Mouse (Mus musculus): ENCODE data around the gene Numb. TPM values are rescaled to one million over a fixed set of nuclear protein-coding genes. Genes with fewer than 3 reads are reported as not detected.

Numb gene
- polyA plus RNA-seq, 1 experiment: 24.5 TPM

- H3K4me1 ChIP-seq (ENCODE audit: control insufficient read depth, insufficient read depth, low read length): peaks cover 7% of the 10 kb centered on the region
- TF ChIP-seq CTCF (IDR thresholded peaks at IDR 0.05; ENCODE audit: control insufficient read depth, insufficient read depth, insufficient replicate concordance, low read depth, low read length): no peak
- TF ChIP-seq POLR2A (IDR thresholded peaks at IDR 0.05; ENCODE audit: control insufficient read depth, low read depth, low read length): no peak
- H3K4me3 ChIP-seq (ENCODE audit: control insufficient read depth, low read depth, low read length): no peak overlapping the region
- H3K27ac ChIP-seq (ENCODE audit: control insufficient read depth, insufficient read depth, low read depth, low read length): no peak overlapping the region
- H3K27me3 ChIP-seq (ENCODE audit: control insufficient read depth, insufficient read depth, low read length): no peaks in the 10 kb centered on the region
- no peaks in the 10 kb centered on the region for H3K36me3 ChIP-seq (ENCODE audit: control insufficient read depth, insufficient read depth, low read length)
These were observed 1.2 kb upstream of the Numb start for GRCm38 (mm10) chr12:83922724-83923485.

- TF ChIP-seq POLR2A (IDR thresholded peaks at IDR 0.05; ENCODE audit: control insufficient read depth, low read depth, low read length): no peak
- Histone ChIP-seq H3K27ac (ENCODE audit: control insufficient read depth, insufficient read depth, low read depth, low read length) (peak overlapping the region; percentile 89), H3K36me3 (ENCODE audit: control insufficient read depth, insufficient read depth, low read length) (no peaks in the 10 kb centered on the region), H3K27me3 (ENCODE audit: control insufficient read depth, insufficient read depth, low read length) (no peaks in the 10 kb centered on the region), H3K4me3 (ENCODE audit: control insufficient read depth, low read depth, low read length) (peak overlapping the region; percentile 98), H3K4me1 (ENCODE audit: control insufficient read depth, insufficient read depth, low read length) (peaks cover 7% of the 10 kb centered on the region)
These were observed 853 bp downstream of the Numb start for GRCm38 (mm10) chr12:83920721-83921441.

- TF ChIP-seq POLR2A (IDR thresholded peaks at IDR 0.05; ENCODE audit: control insufficient read depth, low read depth, low read length): no peak
- no peak for TF ChIP-seq CTCF (IDR thresholded peaks at IDR 0.05; ENCODE audit: control insufficient read depth, insufficient read depth, insufficient replicate concordance, low read depth, low read length)
- Histone ChIP-seq H3K27ac (ENCODE audit: control insufficient read depth, insufficient read depth, low read depth, low read length) (no peak overlapping the region), H3K4me1 (ENCODE audit: control insufficient read depth, insufficient read depth, low read length) (peaks cover 7% of the 10 kb centered on the region), H3K4me3 (ENCODE audit: control insufficient read depth, low read depth, low read length) (no peak overlapping the region), H3K27me3 (ENCODE audit: control insufficient read depth, insufficient read depth, low read length) (no peaks in the 10 kb centered on the region), H3K36me3 (ENCODE audit: control insufficient read depth, insufficient read depth, low read length) (no peaks in the 10 kb centered on the region)
These were observed 4.8 kb downstream of the Numb start for GRCm38 (mm10) chr12:83916884-83917283.

GRCm38 (mm10) chr12:83914797-83915196 lies 6.9 kb downstream of the Numb start:
- Histone ChIP-seq H3K4me1 (ENCODE audit: control insufficient read depth, insufficient read depth, low read length) (no peaks in the 10 kb centered on the region), H3K4me3 (ENCODE audit: control insufficient read depth, low read depth, low read length) (no peak overlapping the region), H3K27ac (ENCODE audit: control insufficient read depth, insufficient read depth, low read depth, low read length) (no peak overlapping the region), H3K36me3 (ENCODE audit: control insufficient read depth, insufficient read depth, low read length) (no peaks in the 10 kb centered on the region), H3K27me3 (ENCODE audit: control insufficient read depth, insufficient read depth, low read length) (no peaks in the 10 kb centered on the region)
- TF ChIP-seq POLR2A (IDR thresholded peaks at IDR 0.05; ENCODE audit: control insufficient read depth, low read depth, low read length) (no peak), CTCF (IDR thresholded peaks at IDR 0.05; ENCODE audit: control insufficient read depth, insufficient read depth, insufficient replicate concordance, low read depth, low read length) (no peak)

- TF ChIP-seq POLR2A (IDR thresholded peaks at IDR 0.05; ENCODE audit: control insufficient read depth, low read depth, low read length) (no peak), CTCF (IDR thresholded peaks at IDR 0.05; ENCODE audit: control insufficient read depth, insufficient read depth, insufficient replicate concordance, low read depth, low read length) (no peak)
- no peak overlapping the region for H3K27ac ChIP-seq (ENCODE audit: control insufficient read depth, insufficient read depth, low read depth, low read length)
- H3K27me3 ChIP-seq (ENCODE audit: control insufficient read depth, insufficient read depth, low read length): no peaks in the 10 kb centered on the region
- H3K4me3 ChIP-seq (ENCODE audit: control insufficient read depth, low read depth, low read length): no peak overlapping the region
- no peaks in the 10 kb centered on the region for H3K4me1 ChIP-seq (ENCODE audit: control insufficient read depth, insufficient read depth, low read length)
- no peaks in the 10 kb centered on the region for H3K36me3 ChIP-seq (ENCODE audit: control insufficient read depth, insufficient read depth, low read length)
These were observed 7.5 kb downstream of the Numb start for GRCm38 (mm10) chr12:83914202-83914740.

GRCm38 (mm10) chr12:83910451-83910850 lies 11.3 kb downstream of the Numb start:
- no peak overlapping the region for H3K4me3 ChIP-seq (ENCODE audit: control insufficient read depth, low read depth, low read length)
- no peak for TF ChIP-seq POLR2A (IDR thresholded peaks at IDR 0.05; ENCODE audit: control insufficient read depth, low read depth, low read length)
- TF ChIP-seq CTCF (IDR thresholded peaks at IDR 0.05; ENCODE audit: control insufficient read depth, insufficient read depth, insufficient replicate concordance, low read depth, low read length): no peak
- no peaks in the 10 kb centered on the region for H3K27me3 ChIP-seq (ENCODE audit: control insufficient read depth, insufficient read depth, low read length)
- no peak overlapping the region for H3K27ac ChIP-seq (ENCODE audit: control insufficient read depth, insufficient read depth, low read depth, low read length)
- H3K4me1 ChIP-seq (ENCODE audit: control insufficient read depth, insufficient read depth, low read length): no peaks in the 10 kb centered on the region
- no peaks in the 10 kb centered on the region for H3K36me3 ChIP-seq (ENCODE audit: control insufficient read depth, insufficient read depth, low read length)

- TF ChIP-seq CTCF (IDR thresholded peaks at IDR 0.05; ENCODE audit: control insufficient read depth, insufficient read depth, insufficient replicate concordance, low read depth, low read length): no peak
- TF ChIP-seq POLR2A (IDR thresholded peaks at IDR 0.05; ENCODE audit: control insufficient read depth, low read depth, low read length): no peak
- H3K4me1 ChIP-seq (ENCODE audit: control insufficient read depth, insufficient read depth, low read length): no peaks in the 10 kb centered on the region
- no peaks in the 10 kb centered on the region for H3K27me3 ChIP-seq (ENCODE audit: control insufficient read depth, insufficient read depth, low read length)
- no peak overlapping the region for H3K4me3 ChIP-seq (ENCODE audit: control insufficient read depth, low read depth, low read length)
- H3K36me3 ChIP-seq (ENCODE audit: control insufficient read depth, insufficient read depth, low read length): no peaks in the 10 kb centered on the region; the same call in 1 of the 2 replicates
- H3K27ac ChIP-seq (ENCODE audit: control insufficient read depth, insufficient read depth, low read depth, low read length): no peak overlapping the region
These were observed 28.8 kb downstream of the Numb start for GRCm38 (mm10) chr12:83892926-83893325.

Data from testis, adult 2 months (tissue).